Mouse (Mus musculus) kidney, postnatal 0 days (tissue): ENCODE results near the gene Prf1. TPM values are rescaled to one million over a fixed set of nuclear protein-coding genes. Genes with fewer than 3 reads are reported as not detected.

Source experiments
- ATAC-seq: fragments of 200-750 bp; cut with Nextera tagmentation; replicated peaks from 2 replicates; pipeline ENCODE4 v1.8.0; 2017; ENCODE audit warnings: low read depth, moderate number of reproducible peaks, moderate TSS enrichment, moderate library complexity; ENCODE audit not compliant: low FRiP score
- DNase-seq: peaks from one replicate; pipeline ENCODE4 v3.0.0-alpha.2; 2016; ENCODE audit warnings: low spot score
- H3K27ac ChIP-seq: fragments of 300-500 bp; sonication (generic); 2 replicates; pipeline ENCODE4 v1.5.1; 2014; ENCODE audit warnings: mild to moderate bottlenecking
- H3K27me3 ChIP-seq: fragments of 300-500 bp; sonication (generic); 2 replicates; pipeline ENCODE4 v1.6.1; 2014; ENCODE audit warnings: low read length, mixed read lengths; ENCODE audit not compliant: insufficient read depth
- H3K36me3 ChIP-seq: fragments of 300-500 bp; sonication (generic); 2 replicates; pipeline ENCODE4 v1.6.1; 2014; ENCODE audit warnings: low read length, mixed read lengths; ENCODE audit not compliant: insufficient read depth
- H3K4me1 ChIP-seq: fragments of 300-500 bp; sonication (generic); replicated peaks from 2 replicates; pipeline ENCODE4 v1.6.1; 2014; ENCODE audit warnings: antibody characterized with exemption, low read length, mixed read lengths; ENCODE audit not compliant: insufficient read depth
- H3K4me2 ChIP-seq: fragments of 300-500 bp; sonication (generic); 2 replicates; pipeline ENCODE4 v1.6.1; 2014; ENCODE audit warnings: mild to moderate bottlenecking, low read length, moderate library complexity, mixed read lengths
- H3K4me3 ChIP-seq: fragments of 300-500 bp; sonication (generic); replicated peaks from 2 replicates; pipeline ENCODE4 v1.5.1; 2014; ENCODE audit warnings: low read depth, low read length
- H3K9ac ChIP-seq: fragments of 300-500 bp; sonication (generic); 2 replicates; pipeline ENCODE4 v1.6.1; 2014; ENCODE audit warnings: low read depth, low read length
- H3K9me3 ChIP-seq: fragments of 300-500 bp; sonication (generic); replicated peaks from 2 replicates; pipeline ENCODE4 v1.6.1; 2016; ENCODE audit warnings: low read length, inconsistent platforms, mixed read lengths
- CTCF ChIP-seq: IDR thresholded peaks from 2 replicates; pipeline ENCODE4 v1.5.1; 2016; ENCODE audit warnings: antibody characterized with exemption, low read depth, mild to moderate bottlenecking, moderate library complexity
- WGBS: fragments of 180-500 bp; shearing (Covaris S2); extraction: QIAGEN DNeasy Blood & Tissue Kit; methylation state at CpG from one replicate; pipeline ENCODE4 v1.1.7; 2014; 5-methylcytosine and 5-hydroxymethylcytosine counted together
- polyA plus RNA-seq: library from polyadenylated mRNA; unstranded; fragments of >200 nt; fragmentation: Nextera tagmentation; extraction: Ambion mirVana; gene quantifications from 2 replicates; pipeline ENCODE4 v1.2.1, GENCODE M21; 2015

The Prf1 gene
- polyA plus RNA-seq, 1 experiment from 2014 or later = 0.05 TPM

DNA sequence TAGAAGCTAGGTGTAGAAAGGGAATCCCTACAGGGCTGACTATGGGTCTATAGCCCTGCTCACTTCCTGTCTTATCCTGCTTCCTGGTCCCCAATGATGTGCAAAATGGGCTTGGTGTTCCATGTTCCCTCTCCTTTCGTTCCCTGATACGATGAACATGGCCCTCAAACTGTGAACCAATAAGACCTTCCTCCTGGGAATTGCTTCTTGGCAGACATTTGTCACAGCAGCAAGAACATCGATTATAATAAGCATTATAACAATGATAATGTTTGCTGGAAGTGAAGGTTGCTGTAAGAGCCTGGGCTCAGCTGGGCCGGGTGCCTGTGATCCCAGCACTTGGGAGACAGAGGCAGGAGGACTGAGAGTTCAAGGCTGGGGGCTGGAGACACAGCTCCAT is 13.3 kb upstream of the Prf1 start:
- WGBS = 85% methylated on average over 4 of the region's 4 CpGs
- Histone ChIP-seq H3K4me1 (peaks cover 11% of the 10 kb centered on the region; the same call in 1 of the 2 replicates), H3K9ac (no peak overlapping the region), H3K4me3 (no peak overlapping the region), H3K9me3 (no peaks in the 10 kb centered on the region), H3K4me2 (no peak overlapping the region), H3K27ac (no peak overlapping the region), H3K36me3 (no peaks in the 10 kb centered on the region), H3K27me3 (no peaks in the 10 kb centered on the region)
- ATAC-seq (no peak), DNase-seq (no peak)
- TF ChIP-seq CTCF = no peak

DNA sequence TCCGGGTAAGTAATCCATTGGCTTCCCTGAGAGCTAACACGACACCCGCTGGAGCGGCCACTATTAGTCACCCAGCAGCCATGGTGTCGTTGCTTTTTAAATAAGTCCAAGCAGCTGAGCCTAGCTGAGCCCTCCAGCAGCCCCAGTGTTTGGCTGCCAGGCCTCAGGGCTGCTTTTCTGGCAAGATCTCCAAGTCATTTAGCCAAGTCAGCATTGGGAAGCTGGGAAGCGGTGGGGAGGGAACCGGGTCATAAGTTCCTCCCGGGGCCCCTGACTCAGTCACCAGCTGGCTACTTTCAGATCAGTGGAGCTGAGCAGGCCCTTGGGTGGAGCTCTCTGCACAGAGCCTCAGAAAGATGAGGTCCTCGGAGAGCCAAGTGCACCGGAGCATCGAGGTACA is 12.4 kb upstream of the Prf1 start:
- no peak overlapping the region for H3K9ac ChIP-seq
- H3K27me3 ChIP-seq = no peaks in the 10 kb centered on the region
- 39% methylated on average over 11 of the region's 11 CpGs for WGBS
- H3K27ac ChIP-seq = peak overlapping the region; percentile 51
- no peak for ATAC-seq
- H3K4me2 ChIP-seq = no peak overlapping the region
- H3K4me1 ChIP-seq = peaks cover 11% of the 10 kb centered on the region; the same call in 1 of the 2 replicates
- H3K36me3 ChIP-seq = no peaks in the 10 kb centered on the region
- peak; percentile 73 for DNase-seq
- no peak overlapping the region for H3K4me3 ChIP-seq
- TF ChIP-seq CTCF = no peak
- no peaks in the 10 kb centered on the region for H3K9me3 ChIP-seq

DNA sequence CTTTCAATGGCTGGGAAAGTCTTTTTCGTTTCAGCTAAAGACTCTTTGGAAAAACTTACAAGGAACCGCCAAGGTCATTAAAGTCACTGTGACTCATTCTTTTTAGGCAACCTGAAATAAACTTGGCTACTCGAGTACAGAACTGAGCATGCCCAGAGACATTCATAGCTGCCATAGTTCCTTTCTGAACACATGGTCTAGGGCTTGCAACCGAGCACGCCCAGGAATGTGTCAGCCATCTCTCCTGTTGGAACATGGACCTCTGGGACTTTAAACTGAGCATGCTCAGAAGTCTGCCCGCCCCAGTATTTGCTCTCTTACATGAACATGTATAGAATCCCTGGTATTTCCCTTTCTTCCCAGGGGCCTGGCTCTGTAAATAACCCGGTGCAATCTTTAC is 11.4 kb upstream of the Prf1 start:
- no peak overlapping the region for H3K9ac ChIP-seq
- no peak overlapping the region for H3K4me3 ChIP-seq
- no peak overlapping the region for H3K4me2 ChIP-seq
- no peaks in the 10 kb centered on the region for H3K9me3 ChIP-seq
- TF ChIP-seq CTCF = no peak
- peaks cover 11% of the 10 kb centered on the region; the same call in 1 of the 2 replicates for H3K4me1 ChIP-seq
- H3K36me3 ChIP-seq = no peaks in the 10 kb centered on the region
- WGBS = 40% methylated on average over 7 of the region's 7 CpGs
- peak; percentile 85 for DNase-seq
- ATAC-seq = peak; percentile 63; the same call in 1 of the 2 replicates
- no peaks in the 10 kb centered on the region for H3K27me3 ChIP-seq
- peak overlapping the region; percentile 48; the same call in 1 of the 2 replicates for H3K27ac ChIP-seq

DNA sequence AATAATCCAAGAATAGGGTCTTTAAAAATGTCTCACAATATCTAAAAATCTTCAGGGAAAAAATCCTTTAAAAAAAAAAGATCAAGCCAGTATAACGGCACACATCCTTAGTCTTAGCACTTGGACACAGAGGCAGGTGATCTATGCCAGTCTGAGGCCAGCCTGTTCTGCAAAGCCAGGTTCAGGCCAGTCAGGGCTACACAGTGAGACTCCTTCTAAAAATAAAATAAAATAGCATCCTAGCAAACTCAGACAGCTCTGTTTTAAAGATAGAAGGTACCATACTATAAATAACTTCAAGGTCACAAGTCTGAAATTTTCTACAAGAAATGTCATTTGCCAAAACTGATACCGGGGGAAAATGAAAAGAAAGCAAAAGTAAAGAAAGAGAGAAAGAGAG is 7.6 kb upstream of the Prf1 start:
- no peaks in the 10 kb centered on the region for H3K36me3 ChIP-seq
- WGBS = 75% methylated on average over 2 of the region's 2 CpGs
- ATAC-seq (no peak), DNase-seq (no peak)
- no peak for TF ChIP-seq CTCF
- no peak overlapping the region for H3K27ac ChIP-seq
- H3K27me3 ChIP-seq = no peaks in the 10 kb centered on the region
- no peak overlapping the region for H3K9ac ChIP-seq
- no peak overlapping the region for H3K4me3 ChIP-seq
- no peak overlapping the region for H3K4me2 ChIP-seq
- peaks cover 10% of the 10 kb centered on the region; the same call in 1 of the 2 replicates for H3K4me1 ChIP-seq
- H3K9me3 ChIP-seq = no peaks in the 10 kb centered on the region

DNA sequence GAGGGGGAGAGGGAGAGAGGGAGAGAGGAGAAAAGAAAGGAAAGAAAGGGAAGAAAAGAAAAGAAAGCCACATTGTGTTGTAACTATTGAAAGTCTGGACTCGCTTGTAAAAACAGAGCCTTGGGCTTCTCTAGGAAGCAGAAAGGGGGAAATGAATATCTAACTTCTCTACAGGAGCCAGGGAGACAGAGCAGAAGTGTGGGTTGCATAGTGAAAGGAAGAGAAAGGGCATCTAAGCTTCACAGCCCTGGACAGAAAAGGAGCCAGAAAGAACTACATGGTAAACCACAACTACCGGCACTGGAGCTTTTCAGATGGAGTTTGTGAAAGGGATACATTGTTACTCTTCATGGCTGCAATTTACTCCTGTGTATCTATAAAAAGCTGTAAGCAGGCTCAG is 7.2 kb upstream of the Prf1 start:
- no peak overlapping the region for H3K4me3 ChIP-seq
- H3K4me1 ChIP-seq = peaks cover 5% of the 10 kb centered on the region; the same call in 1 of the 2 replicates
- H3K27me3 ChIP-seq = no peaks in the 10 kb centered on the region
- no peak overlapping the region for H3K4me2 ChIP-seq
- ATAC-seq = no peak
- no peaks in the 10 kb centered on the region for H3K9me3 ChIP-seq
- no peak overlapping the region for H3K27ac ChIP-seq
- no peak for TF ChIP-seq CTCF
- no peak for DNase-seq
- no peaks in the 10 kb centered on the region for H3K36me3 ChIP-seq
- H3K9ac ChIP-seq = no peak overlapping the region
- WGBS = 81% methylated on average over 2 of the region's 2 CpGs

GRCm38 (mm10) chr10:61294242-61294641 is 3.4 kb upstream of the Prf1 start:
- no peak for ATAC-seq
- no peak overlapping the region for H3K4me2 ChIP-seq
- no peaks in the 10 kb centered on the region for H3K27me3 ChIP-seq
- H3K9ac ChIP-seq = no peak overlapping the region
- DNase-seq = no peak
- no peak overlapping the region for H3K4me3 ChIP-seq
- no peak for TF ChIP-seq CTCF
- H3K36me3 ChIP-seq = no peaks in the 10 kb centered on the region
- 64% methylated on average over 8 of the region's 8 CpGs for WGBS
- H3K4me1 ChIP-seq = no peaks in the 10 kb centered on the region
- no peaks in the 10 kb centered on the region for H3K9me3 ChIP-seq
- H3K27ac ChIP-seq = no peak overlapping the region
